Mouse (Mus musculus): ENCODE measurements around the gene Lypd5. TPM values are rescaled to one million over a fixed set of nuclear protein-coding genes. Genes with fewer than 3 reads are reported as not detected.

Lypd5 gene
- 43.9 and 102 TPM in 2 replicates for polyA plus RNA-seq (2012; rRNA removed)

GRCm38 (mm10) chr7:24348896-24349295 lies at the start of gene Lypd5:
Lypd5 (plus strand) TSS chr7:24349196.

GRCm38 (mm10) chr7:24300771-24301282 lies 48.2 kb upstream of the Lypd5 start, which contains the start of gene Zfp61:
Zfp61 (minus strand) TSS chr7:24301232.

GRCm38 (mm10) chr7:24316567-24317092 lies 32.4 kb upstream of the Lypd5 start, which contains the start of gene Zfp94:
Zfp94 (minus strand) TSS chr7:24316666.

GRCm38 (mm10) chr7:24333304-24333986 lies 15.6 kb upstream of the Lypd5 start, which contains the start of gene Tescl:
Tescl (minus strand) TSS chr7:24333936.

GRCm38 (mm10) chr7:24369731-24370541 lies 20.9 kb downstream of the Lypd5 start, which contains the start of gene Kcnn4:
Kcnn4 (plus strand) TSS chr7:24370263.

GRCm38 (mm10) chr7:24399256-24400081 lies 50.5 kb downstream of the Lypd5 start, which contains the start of gene Smg9:
Smg9 (plus strand) TSS chr7:24399619.

Other genes with a start within 250 kb of the Lypd5 start
- gene Zfp112, start 236.9 kb upstream of the Lypd5 start, polyA plus RNA-seq (2012; rRNA removed), result 0.28 and 0.58 TPM in 2 replicates
- gene Zfp235, start 215.0 kb upstream of the Lypd5 start, polyA plus RNA-seq (2012; rRNA removed), result 2.1 and 3.2 TPM in 2 replicates
- 0.02 and 0.12 TPM in 2 replicates for gene Zfp114, start 174.1 kb upstream of the Lypd5 start, polyA plus RNA-seq (2012; rRNA removed)
- 0.35 and 0.53 TPM in 2 replicates for gene Zfp111, start 137.8 kb upstream of the Lypd5 start, polyA plus RNA-seq (2012; rRNA removed)
- gene Zfp109, start 111.6 kb upstream of the Lypd5 start, polyA plus RNA-seq (2012; rRNA removed), result 0.17 and 0.40 TPM in 2 replicates
- gene Zfp108, start 94.4 kb upstream of the Lypd5 start, polyA plus RNA-seq (2012; rRNA removed), result 0.16 and 0.24 TPM in 2 replicates
- 0.47 and 0.73 TPM in 2 replicates for gene Zfp93, start 78.8 kb upstream of the Lypd5 start, polyA plus RNA-seq (2012; rRNA removed)
- gene Zfp61, start 48.0 kb upstream of the Lypd5 start, polyA plus RNA-seq (2012; rRNA removed), result 0.96 and 1.8 TPM in 2 replicates
- 2.3 and 2.8 TPM in 2 replicates for gene Zfp94, start 32.5 kb upstream of the Lypd5 start, polyA plus RNA-seq (2012; rRNA removed)
- 0.26 and 0.63 TPM in 2 replicates for gene Tescl, start 15.3 kb upstream of the Lypd5 start, polyA plus RNA-seq (2012; rRNA removed)
- gene Kcnn4, start 21.1 kb downstream of the Lypd5 start, polyA plus RNA-seq (2012; rRNA removed), result 39.3 and 74.6 TPM in 2 replicates
- gene Smg9, start 50.4 kb downstream of the Lypd5 start, polyA plus RNA-seq (2012; rRNA removed), result 32.6 and 35.9 TPM in 2 replicates
- gene Irgc1, start 103.1 kb downstream of the Lypd5 start, polyA plus RNA-seq (2012; rRNA removed), result 0.03 and 0.04 TPM in 2 replicates
- gene Plaur, start 113.3 kb downstream of the Lypd5 start, polyA plus RNA-seq (2012; rRNA removed), result 16.9 and 29.3 TPM in 2 replicates
- gene Cadm4, start 132.8 kb downstream of the Lypd5 start, polyA plus RNA-seq (2012; rRNA removed), result 8.2 and 13.7 TPM in 2 replicates
- gene Zfp428, start 157.8 kb downstream of the Lypd5 start, polyA plus RNA-seq (2012; rRNA removed), result 14.6 and 33.0 TPM in 2 replicates
- not detected in 2 replicates for gene AC161166.1, start 163.3 kb downstream of the Lypd5 start, polyA plus RNA-seq (2012; rRNA removed)
- gene Irgq, start 181.5 kb downstream of the Lypd5 start, polyA plus RNA-seq (2012; rRNA removed), result 8.1 and 9.0 TPM in 2 replicates
- gene Pinlyp, start 196.9 kb downstream of the Lypd5 start, polyA plus RNA-seq (2012; rRNA removed), result 37.2 and 46.2 TPM in 2 replicates
- gene Xrcc1, start 197.1 kb downstream of the Lypd5 start, polyA plus RNA-seq (2012; rRNA removed), result 16.4 and 20.3 TPM in 2 replicates
- 167 and 181 TPM in 2 replicates for gene Ethe1, start 238.3 kb downstream of the Lypd5 start, polyA plus RNA-seq (2012; rRNA removed)
- gene Zfp575, start 238.4 kb downstream of the Lypd5 start, polyA plus RNA-seq (2012; rRNA removed), result 1.9 and 3.4 TPM in 2 replicates